Mouse (Mus musculus): ENCODE data around the gene Psenen. TPM values are rescaled to one million over a fixed set of nuclear protein-coding genes. Genes with fewer than 3 reads are reported as not detected.

Gene Psenen
- polyA plus RNA-seq, 2 experiments, result 136 to 141 TPM

DNA sequence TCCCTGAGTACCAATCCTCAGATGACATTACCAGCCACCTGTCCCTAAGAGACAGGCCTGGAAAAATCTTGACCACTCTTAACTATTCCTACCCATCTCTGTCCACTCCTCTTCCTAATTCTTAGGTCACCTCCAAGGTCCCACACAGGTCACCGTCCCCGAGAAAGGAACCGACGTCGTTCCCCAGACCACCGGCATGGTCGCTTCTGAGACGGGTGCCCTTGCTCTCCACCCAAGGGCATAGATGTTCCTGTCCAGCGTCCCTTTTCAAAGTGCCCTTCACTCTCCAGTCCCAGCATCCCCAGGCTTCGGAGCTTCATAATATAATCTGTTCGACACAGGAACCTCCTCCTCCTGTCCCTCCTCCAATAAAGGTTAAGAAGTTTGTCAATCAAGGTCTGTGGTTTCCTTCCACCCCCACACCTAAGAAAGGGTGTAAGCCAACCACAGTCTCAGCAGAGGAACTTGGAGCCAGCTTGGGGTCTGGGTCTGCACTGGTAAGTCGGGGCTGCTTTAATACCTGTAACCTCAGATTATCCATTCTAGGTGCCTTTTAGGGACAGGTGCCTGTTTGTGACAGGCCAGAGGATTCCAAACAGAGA lies 1.6 kb upstream of the Psenen start, which contains the start of gene Igflr1:
Igflr1 (plus strand) TSS at position 458 of the 602 bp plus-strand sequence.
- Histone ChIP-seq H3K4me2 (replicated peaks; ENCODE audit: low read depth, low read length, severe bottlenecking) (peak within 1 kb of the TSS; percentile 52; the same call in 1 of the 2 replicates), H3K4me3 (replicated peaks; ENCODE audit: low read length) (peak within 1 kb of the TSS; percentile 74; the same call in 1 of the 2 replicates), H3K36me3 (ENCODE audit: control insufficient read depth, insufficient read depth, low read length) (peaks cover 48% of the 10 kb centered on the region), H3K27ac (replicated peaks; ENCODE audit: low read depth, low read length) (no peak within 1 kb of the TSS), H3K27me3 (ENCODE audit: control insufficient read depth, insufficient read depth, low read length) (no peaks in the 10 kb centered on the region), H3K4me1 (ENCODE audit: control insufficient read depth, insufficient read depth, low read length) (peaks cover 8% of the 10 kb centered on the region), H3K9me3 (ENCODE audit: control insufficient read depth, low read length) (no peaks in the 10 kb centered on the region), H3K9ac (ENCODE audit: low read depth, low read length, severe bottlenecking) (0 out of 2 replicates have a peak within 1 kb of the TSS, but pooled peaks have one; percentile 18)
- ATAC-seq (ENCODE audit: low FRiP score, low read depth) (no peak), DNase-seq (ENCODE audit: low spot score) (no peak)
- 90% methylated on average over 12 of the region's 12 CpGs for WGBS
- no peak for TF ChIP-seq POLR2A (IDR thresholded peaks at IDR 0.05; ENCODE audit: borderline replicate concordance, extremely low read depth, insufficient read depth, insufficient read length)

GRCm38 (mm10) chr7:30563906-30564280 lies 466 bp upstream of the Psenen start:
- no peaks in the 10 kb centered on the region for H3K27me3 ChIP-seq (ENCODE audit: control insufficient read depth, insufficient read depth, low read length)
- H3K9me3 ChIP-seq (ENCODE audit: control insufficient read depth, low read length), result no peaks in the 10 kb centered on the region
- ATAC-seq (ENCODE audit: low FRiP score, low read depth) (no peak), DNase-seq (ENCODE audit: low spot score) (no peak)
- peaks cover 36% of the 10 kb centered on the region for H3K36me3 ChIP-seq (ENCODE audit: control insufficient read depth, insufficient read depth, low read length)
- no peak overlapping the region for H3K27ac ChIP-seq (replicated peaks; ENCODE audit: low read depth, low read length)
- no peak for TF ChIP-seq POLR2A (IDR thresholded peaks at IDR 0.05; ENCODE audit: borderline replicate concordance, extremely low read depth, insufficient read depth, insufficient read length)
- peaks cover 10% of the 10 kb centered on the region for H3K4me1 ChIP-seq (ENCODE audit: control insufficient read depth, insufficient read depth, low read length)
- H3K4me2 ChIP-seq (replicated peaks; ENCODE audit: low read depth, low read length, severe bottlenecking), result peak overlapping the region; percentile 52
- H3K9ac ChIP-seq (ENCODE audit: low read depth, low read length, severe bottlenecking), result peak overlapping the region; percentile 18; the same call in 1 of the 2 replicates
- H3K4me3 ChIP-seq (replicated peaks; ENCODE audit: low read length), result peak overlapping the region; percentile 74
- 23% methylated on average over 6 of the region's 6 CpGs for WGBS

DNA sequence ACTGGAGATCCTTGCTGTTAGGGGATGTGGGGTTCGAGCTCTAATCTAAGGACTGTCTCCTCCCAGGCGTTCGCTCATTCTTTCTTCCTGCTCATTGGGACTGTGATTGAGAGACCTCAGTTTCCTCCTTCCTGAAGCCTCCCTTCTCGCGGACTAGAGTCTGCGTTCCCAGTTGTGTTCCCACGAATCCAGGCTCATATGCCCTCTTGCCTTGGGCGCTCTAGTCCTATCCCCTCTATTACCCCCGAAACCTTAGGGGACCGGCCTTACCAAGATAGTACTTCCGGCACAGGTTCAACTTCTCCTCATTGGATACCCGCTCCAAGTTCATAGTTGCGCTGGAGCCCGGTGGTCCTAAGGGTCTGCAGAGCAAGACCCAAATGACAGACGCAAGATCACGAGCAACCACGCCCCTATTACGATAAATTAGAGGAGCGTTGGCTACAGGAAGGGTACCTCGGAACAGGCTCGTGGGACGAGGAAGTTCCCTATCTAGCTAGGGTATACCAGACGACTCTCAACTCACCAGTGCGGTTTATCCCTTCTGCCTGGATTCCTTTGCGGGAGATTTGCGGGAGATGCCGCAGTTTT lies 806 bp downstream of the Psenen start:
- WGBS, result 1% methylated on average over 27 of the region's 27 CpGs
- H3K27ac ChIP-seq (replicated peaks; ENCODE audit: low read depth, low read length), result peak overlapping the region; percentile 86
- H3K36me3 ChIP-seq (ENCODE audit: control insufficient read depth, insufficient read depth, low read length), result peaks cover 26% of the 10 kb centered on the region
- no peak for TF ChIP-seq POLR2A (IDR thresholded peaks at IDR 0.05; ENCODE audit: borderline replicate concordance, extremely low read depth, insufficient read depth, insufficient read length)
- no peaks in the 10 kb centered on the region for H3K9me3 ChIP-seq (ENCODE audit: control insufficient read depth, low read length)
- H3K4me1 ChIP-seq (ENCODE audit: control insufficient read depth, insufficient read depth, low read length), result peaks cover 16% of the 10 kb centered on the region
- ATAC-seq (ENCODE audit: low FRiP score, low read depth), result no peak; the same call in 1 of the 2 replicates
- peak overlapping the region; percentile 48 for H3K4me2 ChIP-seq (replicated peaks; ENCODE audit: low read depth, low read length, severe bottlenecking)
- H3K27me3 ChIP-seq (ENCODE audit: control insufficient read depth, insufficient read depth, low read length), result no peaks in the 10 kb centered on the region
- H3K9ac ChIP-seq (ENCODE audit: low read depth, low read length, severe bottlenecking), result peak overlapping the region; percentile 55
- peak; percentile 3 for DNase-seq (ENCODE audit: low spot score)
- H3K4me3 ChIP-seq (replicated peaks; ENCODE audit: low read length), result peak overlapping the region; percentile 74

DNA sequence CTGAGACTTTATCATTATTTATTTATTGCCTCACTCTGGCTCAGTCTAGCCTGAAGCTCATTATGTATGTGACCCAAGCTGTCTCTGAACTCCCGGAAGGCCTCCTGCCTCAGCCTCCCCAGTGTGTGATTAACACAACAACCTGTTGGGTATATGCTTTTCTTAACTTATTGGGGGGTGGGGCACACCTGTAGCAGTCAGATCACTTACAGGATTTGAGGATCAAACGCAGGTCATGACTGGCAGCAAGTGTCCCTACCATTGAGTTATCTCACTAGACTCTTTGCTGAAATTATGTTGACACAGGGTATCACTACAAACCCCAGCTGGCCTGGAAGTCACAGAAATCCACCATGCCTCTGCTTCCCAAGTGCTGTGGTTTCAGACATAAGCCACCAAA lies 3.1 kb downstream of the Psenen start:
- no peaks in the 10 kb centered on the region for H3K27me3 ChIP-seq (ENCODE audit: control insufficient read depth, insufficient read depth, low read length)
- H3K4me2 ChIP-seq (replicated peaks; ENCODE audit: low read depth, low read length, severe bottlenecking), result no peak overlapping the region
- H3K27ac ChIP-seq (replicated peaks; ENCODE audit: low read depth, low read length), result no peak overlapping the region
- no peak overlapping the region for H3K4me3 ChIP-seq (replicated peaks; ENCODE audit: low read length)
- H3K9me3 ChIP-seq (ENCODE audit: control insufficient read depth, low read length), result no peaks in the 10 kb centered on the region
- peaks cover 31% of the 10 kb centered on the region for H3K36me3 ChIP-seq (ENCODE audit: control insufficient read depth, insufficient read depth, low read length)
- H3K9ac ChIP-seq (ENCODE audit: low read depth, low read length, severe bottlenecking), result no peak overlapping the region
- DNase-seq (ENCODE audit: low spot score) (no peak), ATAC-seq (ENCODE audit: low FRiP score, low read depth) (no peak)
- H3K4me1 ChIP-seq (ENCODE audit: control insufficient read depth, insufficient read depth, low read length), result peaks cover 16% of the 10 kb centered on the region
- no peak for TF ChIP-seq POLR2A (IDR thresholded peaks at IDR 0.05; ENCODE audit: borderline replicate concordance, extremely low read depth, insufficient read depth, insufficient read length)
- WGBS, result 70% methylated on average over 2 of the region's 2 CpGs

GRCm38 (mm10) chr7:30559443-30559954 lies 3.9 kb downstream of the Psenen start, which contains the start of gene Lin37:
TSS of gene Lin37 (minus strand) at chr7:30559838.
- peak within 1 kb of the TSS; percentile 91 for H3K4me2 ChIP-seq (replicated peaks; ENCODE audit: low read depth, low read length, severe bottlenecking)
- H3K27me3 ChIP-seq (ENCODE audit: control insufficient read depth, insufficient read depth, low read length), result no peaks in the 10 kb centered on the region
- H3K4me3 ChIP-seq (replicated peaks; ENCODE audit: low read length), result peak within 1 kb of the TSS; percentile 59
- H3K27ac ChIP-seq (replicated peaks; ENCODE audit: low read depth, low read length), result peak within 1 kb of the TSS; percentile 39; the same call in 1 of the 2 replicates
- H3K4me1 ChIP-seq (ENCODE audit: control insufficient read depth, insufficient read depth, low read length), result peaks cover 16% of the 10 kb centered on the region
- ATAC-seq (ENCODE audit: low FRiP score, low read depth) (peak; percentile 87), DNase-seq (ENCODE audit: low spot score) (peak; percentile 99)
- peaks cover 33% of the 10 kb centered on the region for H3K36me3 ChIP-seq (ENCODE audit: control insufficient read depth, insufficient read depth, low read length)
- peak; percentile 54; the same call in 1 of the 2 replicates for TF ChIP-seq POLR2A (IDR thresholded peaks at IDR 0.05; ENCODE audit: borderline replicate concordance, extremely low read depth, insufficient read depth, insufficient read length)
- H3K9me3 ChIP-seq (ENCODE audit: control insufficient read depth, low read length), result no peaks in the 10 kb centered on the region
- under 1% methylated on average over 20 of the region's 20 CpGs for WGBS
- peak within 1 kb of the TSS; percentile 67 for H3K9ac ChIP-seq (ENCODE audit: low read depth, low read length, severe bottlenecking)
